Mouse (Mus musculus) megakaryocyte, embryonic 14.5 days (primary cell): Measurements from ENCODE around the gene Ang4. TPM values are rescaled to one million over a fixed set of nuclear protein-coding genes. Genes with fewer than 3 reads are reported as not detected.
"Not testable (repeated sequence)": the region's sequence is repeated elsewhere in the genome, so short reads cannot be mapped to it uniquely, and the experiment has no call there.

Experiments used
- H3K27me3 ChIP-seq: replicated peaks from 2 replicates; pipeline ENCODE3; 2012; ENCODE audit warnings: inconsistent platforms
- H3K36me3 ChIP-seq: replicated peaks from 2 replicates; pipeline ENCODE3; 2012; ENCODE audit warnings: low read length, inconsistent platforms, mixed read lengths
- H3K4me1 ChIP-seq: 2 replicates; pipeline ENCODE4 v1.6.1; 2012; ENCODE audit warnings: inconsistent platforms
- H3K4me3 ChIP-seq: replicated peaks from 2 replicates; pipeline ENCODE3; 2012; ENCODE audit warnings: moderate library complexity, mild to moderate bottlenecking, inconsistent platforms
- H3K9me3 ChIP-seq: 2 replicates; pipeline ENCODE4 v1.6.1; 2012; ENCODE audit warnings: inconsistent platforms
- FLI1 ChIP-seq: IDR thresholded peaks from 2 replicates; pipeline ENCODE4 v1.6.1; 2012; ENCODE audit warnings: low read length, inconsistent platforms, mixed read lengths
- GATA1 ChIP-seq: IDR thresholded peaks from 3 replicates; pipeline ENCODE4 v1.6.1; 2012; ENCODE audit warnings: mixed read lengths, low read length, inconsistent platforms, borderline replicate concordance
- polyA plus RNA-seq: library from polyadenylated mRNA; stranded (reverse); fragments of >175 nt; gene quantifications from 2 replicates; pipeline ENCODE4 v1.2.3, GENCODE M21; 2012; ENCODE audit warnings: low replicate concordance; ENCODE audit not compliant: insufficient read depth

The Ang4 gene
- not detected in 2 replicates for polyA plus RNA-seq

- Histone ChIP-seq H3K27me3 (no peaks in the 10 kb centered on the region), H3K4me1 (peaks cover 8% of the 10 kb centered on the region), H3K9me3 (peaks cover 5% of the 10 kb centered on the region; the same call in 1 of the 2 replicates), H3K4me3 (no peak within 1 kb of the TSS), H3K36me3 (no peaks in the 10 kb centered on the region)
- TF ChIP-seq GATA1, result no peak
- no peak for TF ChIP-seq FLI1
These were observed at the start of gene Ang4 for GRCm38 (mm10) chr14:51773490-51773889. TSS of gene Ang4 (minus strand) at chr14:51773590.

GRCm38 (mm10) chr14:51799746-51800145, 26.4 kb upstream of the Ang4 start, which contains the start of gene AY358078:
TSS of gene AY358078 (plus strand) at chr14:51800046.
- no peak within 1 kb of the TSS for H3K4me3 ChIP-seq
- TF ChIP-seq GATA1 (no peak), FLI1 (no peak)

GRCm38 (mm10) chr14:51794106-51794505, 20.7 kb upstream of the Ang4 start:
- no peaks in the 10 kb centered on the region for H3K27me3 ChIP-seq
- H3K36me3 ChIP-seq, result no peaks in the 10 kb centered on the region
- H3K4me1 ChIP-seq, result no peaks in the 10 kb centered on the region
- H3K9me3 ChIP-seq, result no peaks in the 10 kb centered on the region
- no peak overlapping the region for H3K4me3 ChIP-seq
- TF ChIP-seq GATA1 (no peak), FLI1 (no peak)

More at GRCm38 (mm10) chr14:51799746-51800145, 26.4 kb upstream of the Ang4 start, which contains the start of gene AY358078:
- H3K27me3 ChIP-seq, result no peaks in the 10 kb centered on the region
- H3K4me1 ChIP-seq, result no peaks in the 10 kb centered on the region
- H3K36me3 ChIP-seq, result no peaks in the 10 kb centered on the region
- H3K9me3 ChIP-seq, result no peaks in the 10 kb centered on the region

- H3K9me3 ChIP-seq, result no peaks in the 10 kb centered on the region
- H3K4me1 ChIP-seq, result no peaks in the 10 kb centered on the region
- H3K36me3 ChIP-seq, result no peaks in the 10 kb centered on the region
- TF ChIP-seq FLI1, result no peak
- no peak for TF ChIP-seq GATA1
- no peak overlapping the region for H3K4me3 ChIP-seq
- no peaks in the 10 kb centered on the region for H3K27me3 ChIP-seq
These were observed 15.8 kb upstream of the Ang4 start for GRCm38 (mm10) chr14:51789196-51789595.

- TF ChIP-seq FLI1, result no peak
- TF ChIP-seq GATA1, result no peak
- Histone ChIP-seq H3K4me3 (no peak overlapping the region), H3K36me3 (no peaks in the 10 kb centered on the region), H3K27me3 (no peaks in the 10 kb centered on the region), H3K9me3 (no peaks in the 10 kb centered on the region), H3K4me1 (no peaks in the 10 kb centered on the region)
These were observed 13.7 kb upstream of the Ang4 start for GRCm38 (mm10) chr14:51787061-51787460.

GRCm38 (mm10) chr14:51786335-51786734, 12.9 kb upstream of the Ang4 start:
- no peaks in the 10 kb centered on the region for H3K27me3 ChIP-seq
- H3K4me1 ChIP-seq, result no peaks in the 10 kb centered on the region
- TF ChIP-seq GATA1 (no peak), FLI1 (no peak)
- H3K4me3 ChIP-seq, result no peak overlapping the region
- H3K36me3 ChIP-seq, result no peaks in the 10 kb centered on the region
- H3K9me3 ChIP-seq, result no peaks in the 10 kb centered on the region

GRCm38 (mm10) chr14:51778865-51779481, 5.6 kb upstream of the Ang4 start:
- peaks cover 8% of the 10 kb centered on the region for H3K4me1 ChIP-seq
- H3K9me3 ChIP-seq, result peaks cover 5% of the 10 kb centered on the region; the same call in 1 of the 2 replicates
- H3K4me3 ChIP-seq, result no peak overlapping the region
- TF ChIP-seq GATA1 (no peak), FLI1 (no peak)
- peaks cover 3% of the 10 kb centered on the region for H3K27me3 ChIP-seq
- no peaks in the 10 kb centered on the region for H3K36me3 ChIP-seq

GRCm38 (mm10) chr14:51777791-51778190, 4.4 kb upstream of the Ang4 start:
- H3K36me3 ChIP-seq, result no peaks in the 10 kb centered on the region
- H3K27me3 ChIP-seq, result peaks cover 3% of the 10 kb centered on the region
- H3K4me1 ChIP-seq, result peaks cover 8% of the 10 kb centered on the region
- H3K9me3 ChIP-seq, result peaks cover 5% of the 10 kb centered on the region; the same call in 1 of the 2 replicates
- TF ChIP-seq FLI1 (no peak), GATA1 (no peak)
- H3K4me3 ChIP-seq, result no peak overlapping the region

GRCm38 (mm10) chr14:51771378-51771777, 2.0 kb downstream of the Ang4 start:
- not testable (repeated sequence) for H3K9me3 ChIP-seq, H3K4me1 ChIP-seq, H3K4me3 ChIP-seq, H3K36me3 ChIP-seq, H3K27me3 ChIP-seq

GRCm38 (mm10) chr14:51755944-51756343, 17.4 kb downstream of the Ang4 start:
- no peaks in the 10 kb centered on the region for H3K36me3 ChIP-seq
- no peaks in the 10 kb centered on the region for H3K27me3 ChIP-seq
- peaks cover 6% of the 10 kb centered on the region for H3K4me1 ChIP-seq
- H3K9me3 ChIP-seq, result no peaks in the 10 kb centered on the region
- no peak overlapping the region for H3K4me3 ChIP-seq
- TF ChIP-seq GATA1 (no peak), FLI1 (no peak)
